Mouse (Mus musculus) forebrain, embryonic 15.5 days (tissue): ENCODE data around the gene Tent5a. TPM values are rescaled to one million over a fixed set of nuclear protein-coding genes. Genes with fewer than 3 reads are reported as not detected.

Experiments used
- ATAC-seq: fragments of 200-750 bp; cut with Nextera tagmentation; replicated peaks from 2 replicates; pipeline ENCODE4 v1.8.0; 2017; ENCODE audit warnings: mild to moderate bottlenecking, moderate TSS enrichment, moderate library complexity
- H3K27ac ChIP-seq: fragments of 300-500 bp; sonication (generic); replicated peaks from 2 replicates; pipeline ENCODE4 v1.5.1; 2015; ENCODE audit warnings: mild to moderate bottlenecking, inconsistent platforms
- H3K27me3 ChIP-seq: fragments of 300-500 bp; sonication (generic); 2 replicates; pipeline ENCODE4 v1.6.1; 2015; ENCODE audit warnings: inconsistent platforms
- H3K36me3 ChIP-seq: fragments of 300-500 bp; sonication (generic); 2 replicates; pipeline ENCODE4 v1.6.1; 2015; ENCODE audit warnings: mild to moderate bottlenecking, inconsistent platforms
- H3K4me1 ChIP-seq: fragments of 300-500 bp; sonication (generic); 2 replicates; pipeline ENCODE4 v1.6.1; 2015; ENCODE audit warnings: inconsistent platforms
- H3K4me2 ChIP-seq: fragments of 300-500 bp; sonication (generic); replicated peaks from 2 replicates; pipeline ENCODE4 v1.6.1; 2015; ENCODE audit warnings: mild to moderate bottlenecking, inconsistent platforms
- H3K4me3 ChIP-seq: fragments of 300-500 bp; sonication (generic); 2 replicates; pipeline ENCODE4 v1.5.1; 2015; ENCODE audit warnings: mild to moderate bottlenecking, inconsistent platforms
- H3K9ac ChIP-seq: fragments of 300-500 bp; sonication (generic); replicated peaks from 2 replicates; pipeline ENCODE4 v1.6.1; 2015; ENCODE audit warnings: mild to moderate bottlenecking, inconsistent platforms
- H3K9me3 ChIP-seq: fragments of 300-500 bp; sonication (generic); 2 replicates; pipeline ENCODE4 v1.6.1; 2016; ENCODE audit warnings: inconsistent platforms
- WGBS: fragments of 180-500 bp; shearing (Covaris S2); methylation state at CpG from one replicate; pipeline ENCODE4 v1.1.7; 2015; ENCODE audit warnings: mixed read lengths; 5-methylcytosine and 5-hydroxymethylcytosine counted together
- polyA plus RNA-seq: library from polyadenylated mRNA; unstranded; fragments of >200 nt; fragmentation: Nextera tagmentation; extraction: Ambion mirVana; gene quantifications from 2 replicates; pipeline ENCODE4 v1.2.1, GENCODE M21; 2015

Tent5a gene
- 1.6 and 2.7 TPM in 2 replicates for polyA plus RNA-seq

DNA sequence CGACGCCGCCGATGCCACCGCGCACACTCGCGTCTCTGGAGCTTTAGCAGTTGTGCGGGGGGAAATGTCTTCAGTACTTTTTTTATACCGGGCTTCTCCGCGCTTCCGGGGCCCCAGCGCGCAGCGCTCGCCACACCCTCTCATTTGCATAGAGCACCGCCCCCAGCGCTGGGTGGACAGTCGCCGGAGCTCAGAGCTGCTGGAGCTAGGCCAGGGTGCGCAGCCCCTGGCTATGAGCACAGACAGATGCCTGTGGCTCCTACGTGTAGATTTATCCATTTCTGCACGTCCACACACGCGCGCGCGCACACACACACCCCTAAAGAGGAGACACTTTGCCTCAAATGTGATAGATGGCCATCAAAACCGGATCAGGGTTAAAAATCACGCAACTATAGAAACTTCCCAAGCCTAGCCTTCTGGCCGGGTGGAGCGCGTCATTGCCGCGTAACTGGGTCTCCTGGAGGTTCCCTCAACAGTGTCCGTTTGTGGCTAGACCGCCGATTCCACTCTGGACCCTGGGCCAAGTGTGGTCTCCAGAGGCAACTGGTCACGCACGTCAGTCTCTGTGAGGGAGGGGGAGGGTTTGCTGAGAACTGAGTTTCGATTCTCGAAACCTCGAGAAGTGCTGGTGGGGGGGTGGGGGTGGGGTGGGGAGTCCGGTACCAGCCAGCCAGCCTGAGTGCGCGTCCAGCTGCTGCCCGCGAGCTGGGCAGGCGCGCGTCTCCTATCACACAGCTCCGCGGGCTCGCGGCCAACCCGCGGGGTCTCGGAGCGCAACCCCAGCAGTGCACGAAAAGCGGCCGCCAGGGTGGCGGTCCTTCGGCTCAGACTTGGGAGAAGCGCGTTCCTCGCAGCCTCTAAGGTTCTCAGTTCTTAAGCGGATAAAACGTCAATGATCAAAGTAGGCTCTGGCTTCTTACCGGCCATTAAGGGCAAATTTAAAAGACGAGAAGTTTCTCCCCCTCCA, at the start of gene Tent5a:
Tent5a (minus strand) TSS at position 107 of the 970 bp plus-strand sequence.
- Histone ChIP-seq H3K36me3 (no peaks in the 10 kb centered on the region), H3K27me3 (peaks cover 5% of the 10 kb centered on the region; the same call in 1 of the 2 replicates), H3K4me1 (peaks cover 22% of the 10 kb centered on the region), H3K4me3 (peak within 1 kb of the TSS; percentile 60), H3K9me3 (no peaks in the 10 kb centered on the region), H3K9ac (peak within 1 kb of the TSS; percentile 43), H3K4me2 (peak within 1 kb of the TSS; percentile 91), H3K27ac (no peak within 1 kb of the TSS; the same call in 1 of the 2 replicates)
- ATAC-seq, result peak; percentile 84
- under 1% methylated on average over 72 of the region's 72 CpGs for WGBS

GRCm38 (mm10) chr9:85376643-85377307, 49.6 kb upstream of the Tent5a start:
- Histone ChIP-seq H3K4me3 (no peak overlapping the region), H3K27ac (no peak overlapping the region), H3K4me1 (no peaks in the 10 kb centered on the region), H3K4me2 (no peak overlapping the region), H3K27me3 (no peaks in the 10 kb centered on the region), H3K9me3 (no peaks in the 10 kb centered on the region), H3K36me3 (no peaks in the 10 kb centered on the region), H3K9ac (no peak overlapping the region)
- no peak for ATAC-seq
- WGBS, result 85% methylated on average over 3 of the region's 3 CpGs

- H3K9me3 ChIP-seq, result no peaks in the 10 kb centered on the region
- no peak overlapping the region for H3K9ac ChIP-seq
- H3K27ac ChIP-seq, result no peak overlapping the region
- H3K4me3 ChIP-seq, result no peak overlapping the region
- no peak for ATAC-seq
- no peaks in the 10 kb centered on the region for H3K27me3 ChIP-seq
- H3K4me1 ChIP-seq, result no peaks in the 10 kb centered on the region
- WGBS, result 83% methylated on average over 4 of the region's 4 CpGs
- H3K4me2 ChIP-seq, result no peak overlapping the region
- H3K36me3 ChIP-seq, result no peaks in the 10 kb centered on the region
These were observed 48.0 kb upstream of the Tent5a start for GRCm38 (mm10) chr9:85375152-85375551.

GRCm38 (mm10) chr9:85372034-85372433, 44.9 kb upstream of the Tent5a start:
- H3K4me1 ChIP-seq, result no peaks in the 10 kb centered on the region
- H3K27me3 ChIP-seq, result no peaks in the 10 kb centered on the region
- no peak overlapping the region for H3K27ac ChIP-seq
- H3K9me3 ChIP-seq, result no peaks in the 10 kb centered on the region
- no peak overlapping the region for H3K9ac ChIP-seq
- 79% methylated on average over 1 of the region's 1 CpGs for WGBS
- ATAC-seq, result no peak
- H3K36me3 ChIP-seq, result no peaks in the 10 kb centered on the region
- H3K4me3 ChIP-seq, result no peak overlapping the region
- H3K4me2 ChIP-seq, result no peak overlapping the region

DNA sequence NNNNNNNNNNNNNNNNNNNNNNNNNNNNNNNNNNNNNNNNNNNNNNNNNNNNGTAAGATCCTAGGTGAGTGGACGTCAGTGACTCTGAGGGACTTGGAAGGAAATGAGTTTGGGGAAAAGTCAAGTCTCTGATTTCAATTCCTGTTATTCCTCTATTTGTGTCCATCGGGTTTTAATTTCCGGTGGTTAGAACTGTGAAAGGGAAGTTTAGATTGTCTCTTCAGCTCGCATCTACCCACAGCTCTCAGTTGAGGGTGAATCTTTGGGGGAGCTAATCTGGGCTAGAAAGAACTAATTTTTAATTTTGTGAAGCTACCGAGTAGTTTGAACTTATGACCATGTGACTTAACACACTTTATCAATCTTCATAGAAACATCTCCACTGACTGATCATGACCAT, 42.4 kb upstream of the Tent5a start:
- Histone ChIP-seq H3K4me3 (no peak overlapping the region), H3K4me2 (no peak overlapping the region), H3K27ac (no peak overlapping the region), H3K27me3 (no peaks in the 10 kb centered on the region), H3K9me3 (no peaks in the 10 kb centered on the region), H3K9ac (no peak overlapping the region), H3K36me3 (no peaks in the 10 kb centered on the region), H3K4me1 (no peaks in the 10 kb centered on the region)
- WGBS, result 92% methylated on average over 5 of the region's 5 CpGs
- no peak for ATAC-seq

GRCm38 (mm10) chr9:85357154-85357860, 30.2 kb upstream of the Tent5a start:
- Histone ChIP-seq H3K4me1 (no peaks in the 10 kb centered on the region), H3K4me2 (no peak overlapping the region), H3K9me3 (no peaks in the 10 kb centered on the region), H3K9ac (no peak overlapping the region), H3K27me3 (no peaks in the 10 kb centered on the region), H3K36me3 (no peaks in the 10 kb centered on the region), H3K27ac (no peak overlapping the region), H3K4me3 (no peak overlapping the region)
- 88% methylated on average over 7 of the region's 7 CpGs for WGBS
- ATAC-seq, result no peak

GRCm38 (mm10) chr9:85355559-85355958, 28.4 kb upstream of the Tent5a start:
- no peaks in the 10 kb centered on the region for H3K9me3 ChIP-seq
- H3K27ac ChIP-seq, result no peak overlapping the region
- ATAC-seq, result no peak
- no peaks in the 10 kb centered on the region for H3K36me3 ChIP-seq
- H3K4me3 ChIP-seq, result no peak overlapping the region
- no peaks in the 10 kb centered on the region for H3K27me3 ChIP-seq
- no peaks in the 10 kb centered on the region for H3K4me1 ChIP-seq
- no peak overlapping the region for H3K4me2 ChIP-seq
- H3K9ac ChIP-seq, result no peak overlapping the region
- WGBS, result 59% methylated on average over 5 of the region's 5 CpGs

DNA sequence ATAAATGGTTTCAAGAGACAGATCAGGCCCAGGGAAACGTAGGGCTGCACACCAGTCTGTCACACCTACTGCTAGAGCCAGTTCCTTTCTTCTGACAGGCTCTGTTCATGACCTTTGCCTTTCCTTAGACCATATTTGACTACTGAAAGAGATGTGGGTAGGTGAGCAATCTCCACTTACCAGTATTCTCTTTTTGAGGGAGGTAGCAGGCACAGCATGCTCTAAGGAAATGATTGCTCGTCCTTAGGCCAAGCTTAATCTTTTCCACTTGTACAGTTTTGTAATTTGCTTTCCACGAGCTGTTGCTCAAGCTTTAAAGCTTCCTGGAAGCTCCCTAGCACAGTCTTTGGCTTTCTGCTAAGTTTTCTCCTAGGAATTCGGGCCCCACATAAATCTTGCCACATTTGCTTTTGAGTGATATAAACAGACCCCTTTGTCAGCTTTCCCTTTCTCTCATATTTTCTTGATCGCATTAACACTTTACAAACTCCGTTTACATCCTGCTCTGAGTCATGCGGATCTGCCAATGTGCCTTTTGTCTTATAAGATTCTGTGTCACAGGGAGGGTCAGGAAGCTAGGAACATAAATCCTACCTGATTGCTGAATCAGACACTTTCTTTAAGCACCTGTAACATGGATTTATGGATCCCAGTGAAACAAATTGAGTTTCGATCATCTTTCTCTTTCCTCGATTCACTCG, 20.8 kb upstream of the Tent5a start:
- 84% methylated on average over 10 of the region's 10 CpGs for WGBS
- ATAC-seq, result no peak
- H3K27me3 ChIP-seq, result no peaks in the 10 kb centered on the region
- no peaks in the 10 kb centered on the region for H3K36me3 ChIP-seq
- no peaks in the 10 kb centered on the region for H3K4me1 ChIP-seq
- no peaks in the 10 kb centered on the region for H3K9me3 ChIP-seq
- H3K9ac ChIP-seq, result no peak overlapping the region
- H3K4me2 ChIP-seq, result no peak overlapping the region
- no peak overlapping the region for H3K27ac ChIP-seq
- no peak overlapping the region for H3K4me3 ChIP-seq

- Histone ChIP-seq H3K9ac (no peak overlapping the region), H3K27me3 (no peaks in the 10 kb centered on the region), H3K4me3 (no peak overlapping the region), H3K4me1 (no peaks in the 10 kb centered on the region), H3K36me3 (no peaks in the 10 kb centered on the region), H3K27ac (no peak overlapping the region), H3K4me2 (no peak overlapping the region), H3K9me3 (no peaks in the 10 kb centered on the region)
- 86% methylated on average over 8 of the region's 8 CpGs for WGBS
- no peak for ATAC-seq
These were observed 16.0 kb upstream of the Tent5a start for GRCm38 (mm10) chr9:85342892-85343785.

DNA sequence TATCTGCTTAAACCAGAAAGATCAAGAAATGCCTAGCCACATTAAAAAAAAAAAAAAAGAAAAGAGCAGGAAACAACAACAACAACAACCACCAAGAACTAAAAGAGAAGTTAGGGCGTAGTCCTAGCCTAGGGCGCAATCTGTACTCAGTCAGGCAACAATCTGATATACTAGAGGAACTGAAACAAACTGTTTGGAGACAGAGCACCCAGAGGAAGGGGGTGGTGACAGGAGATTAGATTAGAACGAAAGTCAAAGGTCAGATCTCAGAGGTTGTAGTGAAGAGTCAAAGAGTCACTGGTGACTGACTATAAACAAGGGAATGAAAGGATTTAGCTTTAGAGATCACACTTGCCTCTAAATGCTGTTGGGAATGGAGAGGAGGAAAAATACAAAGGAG, 13.2 kb upstream of the Tent5a start:
- H3K27ac ChIP-seq, result no peak overlapping the region
- H3K27me3 ChIP-seq, result no peaks in the 10 kb centered on the region
- 74% methylated on average over 3 of the region's 3 CpGs for WGBS
- H3K9me3 ChIP-seq, result no peaks in the 10 kb centered on the region
- H3K9ac ChIP-seq, result no peak overlapping the region
- no peak overlapping the region for H3K4me2 ChIP-seq
- H3K4me1 ChIP-seq, result no peaks in the 10 kb centered on the region
- no peaks in the 10 kb centered on the region for H3K36me3 ChIP-seq
- no peak for ATAC-seq
- no peak overlapping the region for H3K4me3 ChIP-seq

GRCm38 (mm10) chr9:85336046-85336445, 8.9 kb upstream of the Tent5a start:
- no peak overlapping the region for H3K4me3 ChIP-seq
- no peak overlapping the region for H3K9ac ChIP-seq
- H3K4me2 ChIP-seq, result no peak overlapping the region
- no peaks in the 10 kb centered on the region for H3K36me3 ChIP-seq
- H3K4me1 ChIP-seq, result no peaks in the 10 kb centered on the region
- 95% methylated on average over 7 of the region's 7 CpGs for WGBS
- no peak for ATAC-seq
- no peaks in the 10 kb centered on the region for H3K9me3 ChIP-seq
- H3K27ac ChIP-seq, result no peak overlapping the region
- H3K27me3 ChIP-seq, result no peaks in the 10 kb centered on the region
